Mouse (Mus musculus): ENCODE measurements around the gene Drp2. TPM values are rescaled to one million over a fixed set of nuclear protein-coding genes. Genes with fewer than 3 reads are reported as not detected.

Gene Drp2
- polyA plus RNA-seq, 1 experiment, result 0.39 TPM

- 0 out of 2 replicates have a peak within 1 kb of the TSS, but pooled peaks have one; percentile 22 for H3K4me3 ChIP-seq (ENCODE audit: low read depth, low read length)
- no peak for TF ChIP-seq POLR2A (IDR thresholded peaks at IDR 0.05; ENCODE audit: insufficient read depth, low read length)
- TF ChIP-seq CTCF (IDR thresholded peaks at IDR 0.05; ENCODE audit: low read depth, low read length), result no peak
- no peak for TF ChIP-seq EP300 (IDR thresholded peaks at IDR 0.05; ENCODE audit: insufficient read depth, low read depth, low read length)
- H3K9me3 ChIP-seq (replicated peaks; ENCODE audit: control insufficient read depth, insufficient read depth, low read length, poor library complexity, severe bottlenecking), result no peaks in the 10 kb centered on the region
Measured at GRCm38 (mm10) chrX:134476290-134476689, 71.9 kb downstream of the Drp2 start, which contains the start of gene Taf7l. Gene Taf7l, minus strand, starts transcription at chrX:134476490.

GRCm38 (mm10) chrX:134481720-134482119, 77.4 kb downstream of the Drp2 start:
- Histone ChIP-seq H3K27me3 (ENCODE audit: control insufficient read depth, insufficient read depth, low read length, poor library complexity, severe bottlenecking) (peaks cover under 1% of the 10 kb centered on the region; the same call in 1 of the 2 replicates), H3K36me3 (ENCODE audit: control insufficient read depth, insufficient read depth, low read length, poor library complexity, severe bottlenecking) (no peaks in the 10 kb centered on the region), H3K27ac (ENCODE audit: insufficient read depth, low read length) (no peak overlapping the region), H3K9me3 (replicated peaks; ENCODE audit: control insufficient read depth, insufficient read depth, low read length, poor library complexity, severe bottlenecking) (no peaks in the 10 kb centered on the region), H3K9ac (ENCODE audit: low read depth, poor library complexity, severe bottlenecking) (no peak overlapping the region), H3K4me1 (ENCODE audit: control insufficient read depth, insufficient read depth, low read length) (no peaks in the 10 kb centered on the region), H3K4me3 (ENCODE audit: low read depth, low read length) (no peak overlapping the region)
- TF ChIP-seq CTCF (IDR thresholded peaks at IDR 0.05; ENCODE audit: low read depth, low read length) (no peak), POLR2A (IDR thresholded peaks at IDR 0.05; ENCODE audit: insufficient read depth, low read length) (no peak), EP300 (IDR thresholded peaks at IDR 0.05; ENCODE audit: insufficient read depth, low read depth, low read length) (no peak)

More at GRCm38 (mm10) chrX:134476290-134476689, 71.9 kb downstream of the Drp2 start, which contains the start of gene Taf7l:
- H3K9ac ChIP-seq (ENCODE audit: low read depth, poor library complexity, severe bottlenecking), result no peak within 1 kb of the TSS
- no peaks in the 10 kb centered on the region for H3K4me1 ChIP-seq (ENCODE audit: control insufficient read depth, insufficient read depth, low read length)
- no peaks in the 10 kb centered on the region for H3K36me3 ChIP-seq (ENCODE audit: control insufficient read depth, insufficient read depth, low read length, poor library complexity, severe bottlenecking)
- peaks cover 6% of the 10 kb centered on the region for H3K27me3 ChIP-seq (ENCODE audit: control insufficient read depth, insufficient read depth, low read length, poor library complexity, severe bottlenecking)
- no peak within 1 kb of the TSS for H3K27ac ChIP-seq (ENCODE audit: insufficient read depth, low read length)

- Histone ChIP-seq H3K4me1 (ENCODE audit: control insufficient read depth, insufficient read depth, low read length) (no peaks in the 10 kb centered on the region), H3K36me3 (ENCODE audit: control insufficient read depth, insufficient read depth, low read length, poor library complexity, severe bottlenecking) (no peaks in the 10 kb centered on the region), H3K9me3 (replicated peaks; ENCODE audit: control insufficient read depth, insufficient read depth, low read length, poor library complexity, severe bottlenecking) (no peaks in the 10 kb centered on the region), H3K27me3 (ENCODE audit: control insufficient read depth, insufficient read depth, low read length, poor library complexity, severe bottlenecking) (no peaks in the 10 kb centered on the region; the same call in 1 of the 2 replicates), H3K9ac (ENCODE audit: low read depth, poor library complexity, severe bottlenecking) (no peak overlapping the region), H3K27ac (ENCODE audit: insufficient read depth, low read length) (no peak overlapping the region), H3K4me3 (ENCODE audit: low read depth, low read length) (no peak overlapping the region)
- TF ChIP-seq CTCF (IDR thresholded peaks at IDR 0.05; ENCODE audit: low read depth, low read length), result no peak
- TF ChIP-seq EP300 (IDR thresholded peaks at IDR 0.05; ENCODE audit: insufficient read depth, low read depth, low read length), result no peak
- TF ChIP-seq POLR2A (IDR thresholded peaks at IDR 0.05; ENCODE audit: insufficient read depth, low read length), result no peak
Measured at GRCm38 (mm10) chrX:134500651-134501050, 96.3 kb downstream of the Drp2 start.

Other genes starting within 250 kb of the Drp2 start
- gene Xkrx, start 242.5 kb upstream of the Drp2 start, polyA plus RNA-seq (2011; ENCODE audit: insufficient read depth, insufficient read length, low read depth, missing spikeins), result 0.87 and 1.1 TPM in 2 replicates
- not detected in 2 replicates for gene Arl13a, start 217.1 kb upstream of the Drp2 start, polyA plus RNA-seq (2011; ENCODE audit: insufficient read depth, insufficient read length, low read depth, missing spikeins)
- gene Nox1, start 182.6 kb upstream of the Drp2 start, polyA plus RNA-seq (2011; ENCODE audit: insufficient read depth, insufficient read length, low read depth, missing spikeins), result not detected in 2 replicates
- 7.7 and 9.7 TPM in 2 replicates for gene Trmt2b, start 127.6 kb upstream of the Drp2 start, polyA plus RNA-seq (2011; ENCODE audit: insufficient read depth, insufficient read length, low read depth, missing spikeins)
- 0.58 TPM in 1 of 2 replicates, not detected in the other for gene Tmem35a, start 109.3 kb upstream of the Drp2 start, polyA plus RNA-seq (2011; ENCODE audit: insufficient read depth, insufficient read length, low read depth, missing spikeins)
- gene Cenpi, start 96.5 kb upstream of the Drp2 start, polyA plus RNA-seq (2011; ENCODE audit: insufficient read depth, insufficient read length, low read depth, missing spikeins), result 26.5 and 33.2 TPM in 2 replicates
- 1.8 and 2.9 TPM in 2 replicates for gene Taf7l, start 71.9 kb downstream of the Drp2 start, polyA plus RNA-seq (2011; ENCODE audit: insufficient read depth, insufficient read length, low read depth, missing spikeins)
- gene Timm8a1, start 137.3 kb downstream of the Drp2 start, polyA plus RNA-seq (2011; ENCODE audit: insufficient read depth, insufficient read length, low read depth, missing spikeins), result 45.3 and 54.9 TPM in 2 replicates
- not detected in 2 replicates for gene Btk, start 179.0 kb downstream of the Drp2 start, polyA plus RNA-seq (2011; ENCODE audit: insufficient read depth, insufficient read length, low read depth, missing spikeins)
- gene Rpl36a, start 181.1 kb downstream of the Drp2 start, polyA plus RNA-seq (2011; ENCODE audit: insufficient read depth, insufficient read length, low read depth, missing spikeins), result 1,186 and 1,244 TPM in 2 replicates
- 8.1 and 8.8 TPM in 2 replicates for gene Gla, start 196.6 kb downstream of the Drp2 start, polyA plus RNA-seq (2011; ENCODE audit: insufficient read depth, insufficient read length, low read depth, missing spikeins)
- gene Hnrnph2, start 196.6 kb downstream of the Drp2 start, polyA plus RNA-seq (2011; ENCODE audit: insufficient read depth, insufficient read length, low read depth, missing spikeins), result 114 and 125 TPM in 2 replicates